Mouse (Mus musculus) heart, adult 10 weeks (tissue): ENCODE measurements around the gene Gm49352. TPM values are rescaled to one million over a fixed set of nuclear protein-coding genes. Genes with fewer than 3 reads are reported as not detected.

Experiments used
- polyA plus RNA-seq: library from polyadenylated mRNA; stranded (reverse); fragments of 350-450 nt; fragmentation: Illumina TruSeq; extraction: RNeasy Lipid Tissue Mini Kit (QIAGEN cat#74804); gene quantifications from one replicate; pipeline ENCODE4 v1.2.3, GENCODE M21; 2014; ENCODE audit warnings: low read depth, low replicate concordance

Gene Gm49352
- not detected for polyA plus RNA-seq

GRCm38 (mm10) chr13:61568074-61568473 lies at the start of gene Gm49352:
Gene Gm49352 (minus strand): TSS chr13:61568174.

GRCm38 (mm10) chr13:61570027-61570426 lies 2.1 kb upstream of the Gm49352 start, which contains the start of gene Cts3:
Gene Cts3 (minus strand): TSS chr13:61570127.

GRCm38 (mm10) chr13:61541631-61542030 lies 26.3 kb downstream of the Gm49352 start, which contains the start of gene Ctsm:
Gene Ctsm (minus strand): TSS chr13:61541839.

Other genes starting within 250 kb of the Gm49352 start
- not detected for gene Cts7, start 210.0 kb downstream of the Gm49352 start, polyA plus RNA-seq
- not detected for gene Ctsm, start 26.3 kb downstream of the Gm49352 start, polyA plus RNA-seq
- gene Cts3, start 2.0 kb upstream of the Gm49352 start, polyA plus RNA-seq, result not detected